Mouse (Mus musculus) heart, embryonic 14.5 days (tissue): ENCODE measurements around the gene Vipr2. TPM values are rescaled to one million over a fixed set of nuclear protein-coding genes. Genes with fewer than 3 reads are reported as not detected.

ENCODE experiments used
- ATAC-seq: fragments of 200-750 bp; cut with Nextera tagmentation; 2 replicates; pipeline ENCODE4 v1.8.0; 2017; ENCODE audit warnings: low read depth, moderate TSS enrichment; ENCODE audit not compliant: insufficient number of reproducible peaks, insufficient read depth, low FRiP score
- H3K27ac ChIP-seq, 2 experiments: fragments of 200-500 bp in 1 of 2; fragments of 300-500 bp in 1 of 2; sonication (generic) in 1 of 2; replicated peaks in 1 of 2; 2 replicates each; pipeline ENCODE4 v1.5.1; 2012 to 2014; ENCODE audit warnings: low read depth in 2 of 2, low read length in 2 of 2, control low read depth in 1 of 2, mild to moderate bottlenecking in 1 of 2, mixed read lengths in 1 of 2; ENCODE audit not compliant: control insufficient read depth in 1 of 2, insufficient read depth in 1 of 2
- H3K27me3 ChIP-seq: fragments of 300-500 bp; sonication (generic); 2 replicates; pipeline ENCODE4 v1.6.1; 2014; ENCODE audit warnings: mild to moderate bottlenecking, low read length, control low read depth; ENCODE audit not compliant: control insufficient read depth, insufficient read depth
- H3K36me3 ChIP-seq: fragments of 300-500 bp; sonication (generic); 2 replicates; pipeline ENCODE4 v1.6.1; 2014; ENCODE audit warnings: mild to moderate bottlenecking, control low read depth, low read length, mixed read lengths; ENCODE audit not compliant: control insufficient read depth, insufficient read depth
- H3K4me1 ChIP-seq, 2 experiments: fragments of 200-500 bp in 1 of 2; fragments of 300-500 bp in 1 of 2; sonication (generic) in 1 of 2; 2 replicates each; pipeline ENCODE4 v1.6.1; 2012 to 2014; ENCODE audit warnings: low read length in 2 of 2, control low read depth in 1 of 2, mixed read lengths in 1 of 2; ENCODE audit not compliant: control insufficient read depth in 2 of 2, insufficient read depth in 2 of 2
- H3K4me2 ChIP-seq: fragments of 300-500 bp; sonication (generic); 2 replicates; pipeline ENCODE4 v1.6.1; 2014; ENCODE audit warnings: mild to moderate bottlenecking, low read length
- H3K4me3 ChIP-seq, 2 experiments: fragments of 200-500 bp in 1 of 2; fragments of 300-500 bp in 1 of 2; sonication (generic) in 1 of 2; 2 replicates each; pipeline ENCODE4 v1.5.1; 2012 to 2014; ENCODE audit warnings: low read length in 2 of 2, mild to moderate bottlenecking in 2 of 2, control low read depth in 1 of 2, low read depth in 1 of 2, moderate library complexity in 1 of 2; ENCODE audit not compliant: control insufficient read depth in 1 of 2, insufficient read depth in 1 of 2
- H3K9ac ChIP-seq: fragments of 300-500 bp; sonication (generic); 2 replicates; pipeline ENCODE4 v1.6.1; 2014; ENCODE audit warnings: mild to moderate bottlenecking, low read length
- H3K9me3 ChIP-seq: fragments of 300-500 bp; sonication (generic); 2 replicates; pipeline ENCODE4 v1.6.1; 2016; ENCODE audit warnings: low read length, control low read depth; ENCODE audit not compliant: control insufficient read depth
- WGBS: fragments of 180-500 bp; shearing (Covaris S2); extraction: QIAGEN DNeasy Blood & Tissue Kit; methylation state at CpG from one replicate; pipeline ENCODE4 v1.1.7; 2014; 5-methylcytosine and 5-hydroxymethylcytosine counted together
- polyA plus RNA-seq: library from polyadenylated mRNA; unstranded; fragments of >200 nt; fragmentation: Nextera tagmentation; extraction: Ambion mirVana; gene quantifications from 2 replicates; pipeline ENCODE4 v1.2.1, GENCODE M21; 2014

The Vipr2 gene
- polyA plus RNA-seq, 1 experiment from 2014 or later, result 0.95 TPM

DNA sequence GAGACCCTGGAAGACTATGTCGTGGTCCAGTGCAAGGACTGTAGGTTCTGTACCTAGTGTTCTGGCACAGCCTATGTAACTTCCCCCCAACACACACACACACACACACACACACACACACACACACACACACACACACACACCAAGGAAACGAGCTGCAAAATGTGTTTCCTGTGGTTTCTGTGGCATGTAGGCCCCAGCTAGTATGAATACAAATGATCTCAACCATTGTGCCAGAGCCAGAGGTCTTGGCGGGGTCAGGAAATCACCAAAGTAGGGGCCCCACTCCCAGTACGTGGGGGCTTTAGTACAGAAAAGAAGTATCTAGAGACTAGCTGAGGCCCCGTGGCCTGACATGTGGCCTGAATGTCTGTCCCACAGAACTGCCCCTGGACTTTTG lies 67.7 kb downstream of the Vipr2 start:
- H3K27ac ChIP-seq, result no peak overlapping the region

DNA sequence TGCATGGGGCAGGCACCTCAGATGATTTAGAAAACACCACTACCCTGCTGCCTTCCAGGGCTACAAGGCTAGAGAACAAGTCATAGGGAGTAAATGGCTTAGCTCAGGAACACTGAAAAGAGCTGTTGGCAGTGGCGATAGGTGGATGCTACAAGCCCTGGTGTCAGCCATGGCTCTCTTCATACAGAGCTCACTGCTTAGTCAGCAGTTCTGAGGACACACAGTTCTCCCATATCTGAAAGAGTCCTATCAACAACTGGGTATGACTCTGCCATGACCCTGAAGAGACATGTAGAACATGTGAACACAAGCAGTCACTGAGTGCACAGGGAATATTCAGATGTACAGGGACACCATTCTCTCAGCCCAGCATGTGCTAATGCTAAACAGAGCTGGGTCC lies 68.2 kb downstream of the Vipr2 start:
- Histone ChIP-seq H3K4me3 (no peak overlapping the region), H3K36me3 (no peaks in the 10 kb centered on the region), H3K27ac (no peak overlapping the region), H3K27me3 (no peaks in the 10 kb centered on the region), H3K4me2 (no peak overlapping the region), H3K9ac (no peak overlapping the region), H3K4me1 (no peaks in the 10 kb centered on the region), H3K9me3 (no peaks in the 10 kb centered on the region)
- WGBS, result 78% methylated on average over 1 of the region's 1 CpGs
- no peak for ATAC-seq

More for the DNA sequence above, 67.7 kb downstream of the Vipr2 start:
- H3K9ac ChIP-seq, result no peak overlapping the region
- H3K4me3 ChIP-seq, result no peak overlapping the region
- H3K4me1 ChIP-seq, result no peaks in the 10 kb centered on the region
- no peaks in the 10 kb centered on the region for H3K36me3 ChIP-seq
- ATAC-seq, result no peak
- no peak overlapping the region for H3K4me2 ChIP-seq
- no peaks in the 10 kb centered on the region for H3K27me3 ChIP-seq
- no peaks in the 10 kb centered on the region for H3K9me3 ChIP-seq
- 58% methylated on average over 5 of the region's 5 CpGs for WGBS

DNA sequence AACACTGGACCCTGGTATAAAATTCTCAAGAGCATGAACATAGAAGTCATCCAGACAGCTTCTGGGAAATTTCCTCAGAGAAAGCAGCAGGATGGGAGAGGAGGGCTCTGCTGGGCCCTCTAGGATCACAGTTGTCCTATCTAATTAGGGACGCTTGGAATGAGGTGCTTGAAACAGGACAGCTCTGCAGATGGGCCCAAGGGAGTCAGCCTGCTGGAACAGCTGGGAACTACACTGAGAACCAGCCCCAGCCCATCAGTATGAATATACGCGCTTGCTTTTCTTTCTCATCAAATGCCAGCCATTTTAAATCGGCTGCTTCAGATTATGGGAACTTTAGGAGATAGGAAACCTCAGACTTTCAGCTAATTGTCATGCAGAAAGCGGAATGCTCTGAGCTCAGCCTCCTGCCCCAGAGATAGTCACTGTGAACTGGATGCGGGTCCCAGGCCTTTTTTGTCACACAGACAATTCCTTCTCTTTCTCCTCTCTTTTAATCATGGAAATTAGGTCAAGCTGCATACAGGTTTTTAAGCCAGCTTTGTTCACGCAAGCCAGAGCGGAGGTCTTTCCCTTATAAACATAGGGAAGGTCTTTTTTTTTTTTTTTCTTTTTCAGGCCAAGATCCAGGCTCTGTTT lies 69.6 kb downstream of the Vipr2 start:
- no peaks in the 10 kb centered on the region for H3K27me3 ChIP-seq
- no peaks in the 10 kb centered on the region for H3K9me3 ChIP-seq
- ATAC-seq, result no peak
- no peak overlapping the region for H3K9ac ChIP-seq
- H3K4me2 ChIP-seq, result no peak overlapping the region
- 52% methylated on average over 8 of the region's 8 CpGs for WGBS
- no peak overlapping the region for H3K27ac ChIP-seq
- H3K4me1 ChIP-seq, result no peaks in the 10 kb centered on the region
- no peak overlapping the region for H3K4me3 ChIP-seq
- H3K36me3 ChIP-seq, result no peaks in the 10 kb centered on the region

DNA sequence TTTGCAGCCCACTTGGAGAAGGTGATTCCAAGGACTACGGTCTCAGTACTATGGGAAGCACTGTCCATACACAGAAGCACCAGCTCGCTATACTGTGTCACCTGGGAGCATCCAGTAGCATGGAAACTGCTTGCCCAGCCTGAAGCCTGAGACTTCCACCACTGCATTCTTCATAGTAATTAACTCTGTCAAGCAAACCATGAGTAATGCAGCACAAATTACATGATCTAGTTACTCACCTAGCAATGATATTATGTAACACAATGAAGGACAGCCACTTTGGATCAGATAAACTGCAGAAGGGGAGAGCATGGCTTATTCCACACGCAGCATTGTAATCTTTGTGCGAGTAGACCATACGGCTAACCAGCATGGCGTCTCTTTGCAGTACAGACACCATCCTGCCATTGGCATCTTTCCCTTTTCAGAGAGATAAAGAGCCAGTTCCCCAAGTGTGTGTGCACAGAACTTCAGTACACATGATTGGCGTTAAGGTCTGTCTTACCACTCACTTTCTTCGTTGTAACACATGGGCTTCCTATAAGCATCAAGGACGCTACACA lies 75.4 kb downstream of the Vipr2 start:
- 83% methylated on average over 9 of the region's 9 CpGs for WGBS
- no peak overlapping the region for H3K9ac ChIP-seq

DNA sequence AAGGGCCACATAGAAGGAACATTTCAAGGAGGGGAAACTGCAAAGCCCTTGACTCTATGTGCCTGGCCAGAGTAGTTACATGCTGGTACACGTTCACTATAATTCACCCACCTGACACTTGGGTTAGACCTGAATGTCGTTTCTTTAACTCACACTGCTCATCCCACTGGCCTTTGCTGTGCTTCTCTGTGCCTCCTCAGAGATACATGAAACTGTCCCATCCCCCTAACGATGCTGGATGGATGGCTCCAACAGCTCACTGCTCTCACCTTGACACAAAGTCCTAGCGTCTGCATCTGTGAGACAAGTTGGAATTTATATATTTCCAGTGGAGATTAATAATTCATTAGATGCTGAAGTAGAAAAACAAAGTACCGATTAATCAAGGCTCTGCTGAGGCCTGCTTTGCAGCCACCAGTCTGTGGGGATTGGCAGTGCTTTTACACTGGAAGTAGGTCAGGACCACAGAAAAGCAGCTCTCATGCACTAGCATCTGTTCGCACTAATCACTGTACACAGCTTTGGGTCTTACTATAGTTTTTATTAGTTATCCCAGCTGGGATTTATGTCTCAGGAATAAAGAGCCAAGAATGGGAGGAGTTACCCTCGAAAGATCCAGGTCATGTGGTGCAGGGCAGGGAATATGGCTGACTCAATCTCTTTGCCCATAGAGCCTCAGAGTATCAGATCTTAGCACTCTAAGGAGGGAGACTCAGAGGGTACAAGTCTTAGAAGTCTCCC lies 79.4 kb downstream of the Vipr2 start:
- WGBS, result 75% methylated on average over 7 of the region's 7 CpGs
- no peaks in the 10 kb centered on the region for H3K9me3 ChIP-seq
- H3K9ac ChIP-seq, result no peak overlapping the region
- no peaks in the 10 kb centered on the region for H3K4me1 ChIP-seq
- no peak for ATAC-seq
- no peak overlapping the region for H3K4me3 ChIP-seq
- H3K4me2 ChIP-seq, result no peak overlapping the region
- H3K36me3 ChIP-seq, result no peaks in the 10 kb centered on the region
- no peak overlapping the region for H3K27ac ChIP-seq
- no peaks in the 10 kb centered on the region for H3K27me3 ChIP-seq

More for the DNA sequence above, 75.4 kb downstream of the Vipr2 start:
- H3K36me3 ChIP-seq, result no peaks in the 10 kb centered on the region
- H3K4me2 ChIP-seq, result no peak overlapping the region
- H3K27ac ChIP-seq, result no peak overlapping the region
- H3K4me3 ChIP-seq, result no peak overlapping the region
- no peaks in the 10 kb centered on the region for H3K27me3 ChIP-seq
- ATAC-seq, result no peak
- no peaks in the 10 kb centered on the region for H3K4me1 ChIP-seq
- H3K9me3 ChIP-seq, result no peaks in the 10 kb centered on the region

DNA sequence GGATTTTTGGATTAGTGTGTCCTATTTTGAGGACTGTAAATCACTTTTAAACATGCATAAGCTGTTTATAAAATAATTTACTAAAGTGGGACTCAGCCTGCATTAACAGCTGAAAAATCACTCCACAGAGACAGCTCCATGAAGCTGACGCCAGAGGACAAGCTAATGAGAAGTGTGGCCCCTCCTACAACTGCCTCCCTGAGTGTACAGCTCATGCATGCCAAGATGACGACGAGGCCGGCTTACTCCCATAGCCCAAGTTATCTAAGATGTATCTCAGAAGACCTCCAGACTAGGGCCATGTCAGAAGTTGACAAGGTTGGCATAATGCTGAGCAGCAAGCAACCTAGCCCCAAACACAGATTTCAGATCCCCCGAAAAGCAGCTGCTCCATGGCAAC lies 81.7 kb downstream of the Vipr2 start:
- 74% methylated on average over 5 of the region's 5 CpGs for WGBS
- no peak for ATAC-seq
- Histone ChIP-seq H3K4me3 (no peak overlapping the region), H3K4me1 (no peaks in the 10 kb centered on the region), H3K9ac (no peak overlapping the region), H3K9me3 (no peaks in the 10 kb centered on the region), H3K27me3 (no peaks in the 10 kb centered on the region), H3K4me2 (no peak overlapping the region), H3K36me3 (no peaks in the 10 kb centered on the region), H3K27ac (no peak overlapping the region)

DNA sequence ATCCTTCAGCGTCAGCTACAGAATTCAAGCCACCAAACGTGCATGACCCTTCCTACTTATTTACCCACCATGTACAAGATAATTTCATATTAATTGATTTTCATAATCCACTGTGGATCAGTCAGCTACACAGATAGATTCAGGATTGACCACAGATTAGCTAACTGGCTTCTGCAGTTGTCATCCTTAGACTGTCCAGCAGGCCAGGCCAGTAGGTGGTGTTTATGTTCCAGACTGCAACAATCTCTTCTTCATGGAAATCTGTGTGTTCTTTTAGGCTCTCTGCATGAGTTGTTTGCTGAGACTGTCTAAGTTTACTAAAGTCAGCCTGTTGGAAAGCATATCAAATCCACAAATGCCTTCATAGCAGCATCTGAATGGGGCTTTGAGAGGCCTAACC lies 82.2 kb downstream of the Vipr2 start:
- no peak overlapping the region for H3K9ac ChIP-seq
- no peaks in the 10 kb centered on the region for H3K4me1 ChIP-seq
- WGBS, result 90% methylated on average over 2 of the region's 2 CpGs
- ATAC-seq, result no peak
- no peaks in the 10 kb centered on the region for H3K36me3 ChIP-seq
- H3K9me3 ChIP-seq, result no peaks in the 10 kb centered on the region
- H3K27ac ChIP-seq, result no peak overlapping the region
- no peaks in the 10 kb centered on the region for H3K27me3 ChIP-seq
- no peak overlapping the region for H3K4me3 ChIP-seq
- no peak overlapping the region for H3K4me2 ChIP-seq
